Mouse (Mus musculus) T-helper 2 cell (primary cell): ENCODE results near the gene Msi2.

Experiments used
- in situ Hi-C: fragments of 300-600 bp; cut with MboI, MseI; formaldehyde crosslinking; loops from one replicate; pipeline ENCODE4 v1.15.1; 2025; ENCODE audit warnings: high pct_unique_total_duplicates

Gene Msi2

GRCm38 (mm10) chr11:88551034-88551433 is 167.3 kb downstream of the Msi2 start:
- in situ Hi-C loops = loop anchor here (5.0 to 10.0 kb wide), 2 partner anchors 71 to 164 kb away; partner anchors contain the start of gene Msi2

- in situ Hi-C loops = loop anchor here (5.0 to 10.0 kb wide), 2 partner anchors 72 to 165 kb away; partner anchors contain the start of gene Msi2
Observed at GRCm38 (mm10) chr11:88550083-88550907, 168.0 kb downstream of the Msi2 start.

GRCm38 (mm10) chr11:88549529-88549900 is 168.8 kb downstream of the Msi2 start:
- in situ Hi-C loops = no loop called here

GRCm38 (mm10) chr11:88548832-88549528 is 169.3 kb downstream of the Msi2 start:
- in situ Hi-C loops = no loop called here

- in situ Hi-C loops = no loop called here
Observed at GRCm38 (mm10) chr11:88548423-88548822, 169.9 kb downstream of the Msi2 start.

GRCm38 (mm10) chr11:88543771-88544170 is 174.5 kb downstream of the Msi2 start:
- in situ Hi-C loops = no loop called here

- in situ Hi-C loops = no loop called here
Observed at GRCm38 (mm10) chr11:88542817-88543216, 175.5 kb downstream of the Msi2 start.

GRCm38 (mm10) chr11:88541666-88542639 is 176.4 kb downstream of the Msi2 start:
- in situ Hi-C loops = no loop called here

GRCm38 (mm10) chr11:88539637-88540478 is 178.5 kb downstream of the Msi2 start:
- in situ Hi-C loops = no loop called here

- in situ Hi-C loops = no loop called here
Observed at GRCm38 (mm10) chr11:88538710-88539340, 179.5 kb downstream of the Msi2 start.

- in situ Hi-C loops = no loop called here
Observed at GRCm38 (mm10) chr11:88537344-88537743, 181.0 kb downstream of the Msi2 start.

GRCm38 (mm10) chr11:88536861-88537260 is 181.5 kb downstream of the Msi2 start:
- in situ Hi-C loops = no loop called here

GRCm38 (mm10) chr11:88534331-88534929 is 183.9 kb downstream of the Msi2 start:
- in situ Hi-C loops = no loop called here

GRCm38 (mm10) chr11:88532016-88532415 is 186.3 kb downstream of the Msi2 start:
- in situ Hi-C loops = no loop called here

- in situ Hi-C loops = no loop called here
Observed at GRCm38 (mm10) chr11:88530032-88530431, 188.3 kb downstream of the Msi2 start.

GRCm38 (mm10) chr11:88528522-88529101 is 189.7 kb downstream of the Msi2 start:
- in situ Hi-C loops = no loop called here

GRCm38 (mm10) chr11:88526711-88527110 is 191.6 kb downstream of the Msi2 start:
- in situ Hi-C loops = no loop called here

- in situ Hi-C loops = no loop called here
Observed at GRCm38 (mm10) chr11:88524790-88525575, 193.3 kb downstream of the Msi2 start.

GRCm38 (mm10) chr11:88524437-88524789 is 193.9 kb downstream of the Msi2 start:
- in situ Hi-C loops = no loop called here
